8 mouse cellular contexts compared by ENCODE assay signal in genomic region chr17:33685249-33685653, GRCm38 (mm10). TPM values are rescaled to one million over a fixed set of nuclear protein-coding genes. Genes with fewer than 3 reads are reported as not detected.
DNase-seq lines count a peak whose midpoint lies in the region; ATAC-seq and TF ChIP-seq lines count a peak whose summit lies in the region.

No protein-coding gene starts in this region.

- peaks cover 16% of the 10 kb centered on the region for H3K36me3 ChIP-seq in ES-Bruce4 (ENCODE audit: control insufficient read depth, insufficient read depth, low read length, poor library complexity, severe bottlenecking)
- H3K36me3 ChIP-seq in forebrain, embryonic 13.5 days (ENCODE audit: poor library complexity, severe bottlenecking) = 0 out of 2 replicates have a peak, but pooled peaks cover 7% of the 10 kb centered on the region
- no peaks in the 10 kb centered on the region for H3K36me3 ChIP-seq in neural tube, embryonic 15.5 days

- no peaks in the 10 kb centered on the region for H3K9me3 ChIP-seq in ES-Bruce4 (replicated peaks; ENCODE audit: control insufficient read depth, insufficient read depth, low read length, poor library complexity, severe bottlenecking)
- no peaks in the 10 kb centered on the region for H3K9me3 ChIP-seq in forebrain, embryonic 13.5 days (replicated peaks)
- no peaks in the 10 kb centered on the region for H3K9me3 ChIP-seq in neural tube, embryonic 15.5 days (replicated peaks)

- H3K4me1 ChIP-seq in ES-Bruce4 (ENCODE audit: control insufficient read depth, insufficient read depth, low read length) = no peaks in the 10 kb centered on the region
- H3K4me1 ChIP-seq in forebrain, embryonic 13.5 days = peaks cover 46% of the 10 kb centered on the region
- H3K4me1 ChIP-seq in neural tube, embryonic 15.5 days = peaks cover 43% of the 10 kb centered on the region

- WGBS in forebrain, embryonic 13.5 days = 0% methylated on average over 42 of the region's 42 CpGs
- 0% methylated on average over 42 of the region's 42 CpGs for WGBS in neural tube, embryonic 15.5 days

- peak overlapping the region; percentile 62 for H3K27ac ChIP-seq in ES-Bruce4 (ENCODE audit: insufficient read depth, low read length)
- H3K27ac ChIP-seq in forebrain, embryonic 13.5 days = peak overlapping the region; percentile 97
- H3K27ac ChIP-seq in neural tube, embryonic 15.5 days (replicated peaks) = peak overlapping the region; percentile 98

- intact Hi-C loops in heart, postnatal 14 days (cut with DNase I) = no loop called here

- H3K9ac ChIP-seq in ES-Bruce4 (ENCODE audit: low read depth, poor library complexity, severe bottlenecking) = peak overlapping the region; percentile 89
- peak overlapping the region; percentile 97 for H3K9ac ChIP-seq in forebrain, embryonic 13.5 days
- peak overlapping the region; percentile 89 for H3K9ac ChIP-seq in neural tube, embryonic 15.5 days (replicated peaks)

- TF ChIP-seq CTCF in ES-Bruce4 (IDR thresholded peaks at IDR 0.05; ENCODE audit: low read depth, low read length) = no peak

- peak; percentile 88 for TF ChIP-seq POLR2A in ES-Bruce4 (IDR thresholded peaks at IDR 0.05; ENCODE audit: insufficient read depth, low read length)

- H3K4me2 ChIP-seq in forebrain, embryonic 13.5 days = peak overlapping the region; percentile 99
- peak overlapping the region; percentile 92 for H3K4me2 ChIP-seq in neural tube, embryonic 15.5 days

- no peak for TF ChIP-seq EP300 in ES-Bruce4 (IDR thresholded peaks at IDR 0.05; ENCODE audit: insufficient read depth, low read depth, low read length)

- H3K27me3 ChIP-seq in ES-Bruce4 (ENCODE audit: control insufficient read depth, insufficient read depth, low read length, poor library complexity, severe bottlenecking) = no peaks in the 10 kb centered on the region
- H3K27me3 ChIP-seq in forebrain, embryonic 13.5 days = no peaks in the 10 kb centered on the region
- no peaks in the 10 kb centered on the region for H3K27me3 ChIP-seq in neural tube, embryonic 15.5 days (replicated peaks)

- peak overlapping the region; percentile 84 for H3K4me3 ChIP-seq in ES-Bruce4 (ENCODE audit: low read depth, low read length)
- H3K4me3 ChIP-seq in forebrain, embryonic 13.5 days = peak overlapping the region; percentile 96
- H3K4me3 ChIP-seq in neural tube, embryonic 15.5 days (replicated peaks) = peak overlapping the region; percentile 93

- peak; percentile 99 for DNase-seq in heart, postnatal 14 days
- DNase-seq in layer of hippocampus, adult 11-12 months (ENCODE audit: low spot score) = peak; percentile 98
- DNase-seq in lung, adult 18-20 months = peak; percentile 98 to 99
- peak; percentile 99 for DNase-seq in testis, postnatal 14 days (ENCODE audit: low spot score)

- ATAC-seq in cerebellum, adult (ENCODE audit: insufficient number of reproducible peaks, low FRiP score, low TSS enrichment) = peak; percentile 96
- ATAC-seq in forebrain, embryonic 13.5 days = peak; percentile 97
- ATAC-seq in neural tube, embryonic 15.5 days (ENCODE audit: low FRiP score) = peak; percentile 98

RNA-seq across cellular contexts. Expression of gene Hnrnpm, which starts 1.4 kb away (rescaled TPM):
- 607 and 610 TPM in 2 replicates for polyA plus RNA-seq in ES-Bruce4 (2011; ENCODE audit: insufficient read depth, insufficient read length, low read depth, missing spikeins)
- 349 and 356 TPM in 2 replicates for polyA plus RNA-seq in forebrain, embryonic 13.5 days (2015; fragmentation: Nextera tagmentation; extraction: Ambion mirVana)
- total RNA-seq in heart, postnatal 14 days (2021) = 100 to 1,000 TPM; 101 to 111 TPM
- polyA plus RNA-seq in neural tube, embryonic 15.5 days (2015; fragmentation: Nextera tagmentation; extraction: Ambion mirVana) = 161 and 203 TPM in 2 replicates

RNA-seq across cellular contexts. Expression of gene March2, which starts 33.2 kb away (rescaled TPM):
- polyA plus RNA-seq in ES-Bruce4 (2011; ENCODE audit: insufficient read depth, insufficient read length, low read depth, missing spikeins) = 17.1 and 19.1 TPM in 2 replicates
- 52.2 and 56.5 TPM in 2 replicates for polyA plus RNA-seq in forebrain, embryonic 13.5 days (2015; fragmentation: Nextera tagmentation; extraction: Ambion mirVana)
- total RNA-seq in heart, postnatal 14 days (2021) = 100 to 1,000 TPM; 160 to 167 TPM
- polyA plus RNA-seq in neural tube, embryonic 15.5 days (2015; fragmentation: Nextera tagmentation; extraction: Ambion mirVana) = 77.4 and 81.5 TPM in 2 replicates

RNA-seq across cellular contexts. Expression of gene Pram1, which starts 47.4 kb away (rescaled TPM):
- polyA plus RNA-seq in ES-Bruce4 (2011; ENCODE audit: insufficient read depth, insufficient read length, low read depth, missing spikeins) = not detected in 2 replicates
- polyA plus RNA-seq in forebrain, embryonic 13.5 days (2015; fragmentation: Nextera tagmentation; extraction: Ambion mirVana) = 0.75 and 1.2 TPM in 2 replicates
- total RNA-seq in heart, postnatal 14 days (2021) = under 1 TPM; 0.24 to 0.39 TPM
- 0.61 TPM in 1 of 2 replicates, not detected in the other for polyA plus RNA-seq in neural tube, embryonic 15.5 days (2015; fragmentation: Nextera tagmentation; extraction: Ambion mirVana)

RNA-seq across cellular contexts. Expression of gene Zfp414, which starts 56.4 kb away (rescaled TPM):
- polyA plus RNA-seq in ES-Bruce4 (2011; ENCODE audit: insufficient read depth, insufficient read length, low read depth, missing spikeins) = 31.9 and 39.5 TPM in 2 replicates
- polyA plus RNA-seq in forebrain, embryonic 13.5 days (2015; fragmentation: Nextera tagmentation; extraction: Ambion mirVana) = 56.5 and 62.4 TPM in 2 replicates
- total RNA-seq in heart, postnatal 14 days (2021) = 10 to 100 TPM; 12.8 to 15.5 TPM
- polyA plus RNA-seq in neural tube, embryonic 15.5 days (2015; fragmentation: Nextera tagmentation; extraction: Ambion mirVana) = 56.1 and 62.3 TPM in 2 replicates

Comparison
In these comparisons a context has a peak if more than half of its experiments do, and no peak if none do; other contexts are left out.
1. Peak in every context shown above with its lines: DNase-seq, ATAC-seq, H3K4me3 ChIP-seq and H3K27ac ChIP-seq.